Mouse (Mus musculus): ENCODE results near the gene Plod1. TPM values are rescaled to one million over a fixed set of nuclear protein-coding genes. Genes with fewer than 3 reads are reported as not detected.

The Plod1 gene
- 29.2 and 31.8 TPM in 2 replicates for polyA plus RNA-seq (2015; fragmentation: Nextera tagmentation; extraction: Ambion mirVana)

DNA sequence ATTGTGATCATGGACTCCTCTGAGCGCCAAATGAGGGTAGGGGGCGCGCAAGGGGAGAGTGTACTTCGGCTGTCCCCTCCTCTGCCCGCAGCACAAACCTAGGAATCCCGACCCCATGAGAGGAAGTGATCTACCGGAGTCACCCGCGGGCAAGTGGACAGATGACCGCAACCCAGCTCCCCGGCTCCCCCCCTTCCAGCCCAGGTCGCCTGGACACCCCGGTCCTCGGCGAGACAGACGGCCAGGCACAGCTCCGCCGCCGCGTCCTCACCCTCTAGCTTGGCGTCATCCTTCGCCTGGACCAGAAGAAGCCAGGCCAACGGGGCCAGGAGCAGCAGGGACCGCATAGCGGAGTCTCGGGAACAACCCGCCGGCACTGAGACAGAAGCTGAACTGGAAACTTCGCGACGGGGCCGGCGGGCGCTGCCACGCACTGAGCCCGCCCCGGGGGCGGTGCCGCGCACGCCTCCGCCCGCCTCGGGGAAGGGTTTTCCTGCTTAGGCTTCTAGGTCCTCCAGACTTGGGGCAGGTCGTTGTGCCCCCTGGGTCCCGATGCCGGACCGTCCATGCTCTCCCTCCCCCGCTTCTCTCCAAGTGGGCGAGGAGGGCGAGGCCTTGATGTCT lies at the start of gene Plod1:
Gene Plod1 (minus strand): TSS at position 437 of the 624 bp plus-strand sequence.
- no peaks in the 10 kb centered on the region for H3K36me3 ChIP-seq
- peak within 1 kb of the TSS; percentile 85 for H3K4me2 ChIP-seq
- H3K27me3 ChIP-seq (replicated peaks) = no peaks in the 10 kb centered on the region
- no peaks in the 10 kb centered on the region for H3K9me3 ChIP-seq (replicated peaks)
- peak; percentile 29; the same call in 1 of the 2 replicates for ATAC-seq (ENCODE audit: low FRiP score)
- peak within 1 kb of the TSS; percentile 69 for H3K27ac ChIP-seq (replicated peaks)
- H3K4me1 ChIP-seq = peaks cover 20% of the 10 kb centered on the region
- peak within 1 kb of the TSS; percentile 59 for H3K9ac ChIP-seq (replicated peaks)
- H3K4me3 ChIP-seq (replicated peaks) = peak within 1 kb of the TSS; percentile 53
- WGBS = under 1% methylated on average over 51 of the region's 51 CpGs

DNA sequence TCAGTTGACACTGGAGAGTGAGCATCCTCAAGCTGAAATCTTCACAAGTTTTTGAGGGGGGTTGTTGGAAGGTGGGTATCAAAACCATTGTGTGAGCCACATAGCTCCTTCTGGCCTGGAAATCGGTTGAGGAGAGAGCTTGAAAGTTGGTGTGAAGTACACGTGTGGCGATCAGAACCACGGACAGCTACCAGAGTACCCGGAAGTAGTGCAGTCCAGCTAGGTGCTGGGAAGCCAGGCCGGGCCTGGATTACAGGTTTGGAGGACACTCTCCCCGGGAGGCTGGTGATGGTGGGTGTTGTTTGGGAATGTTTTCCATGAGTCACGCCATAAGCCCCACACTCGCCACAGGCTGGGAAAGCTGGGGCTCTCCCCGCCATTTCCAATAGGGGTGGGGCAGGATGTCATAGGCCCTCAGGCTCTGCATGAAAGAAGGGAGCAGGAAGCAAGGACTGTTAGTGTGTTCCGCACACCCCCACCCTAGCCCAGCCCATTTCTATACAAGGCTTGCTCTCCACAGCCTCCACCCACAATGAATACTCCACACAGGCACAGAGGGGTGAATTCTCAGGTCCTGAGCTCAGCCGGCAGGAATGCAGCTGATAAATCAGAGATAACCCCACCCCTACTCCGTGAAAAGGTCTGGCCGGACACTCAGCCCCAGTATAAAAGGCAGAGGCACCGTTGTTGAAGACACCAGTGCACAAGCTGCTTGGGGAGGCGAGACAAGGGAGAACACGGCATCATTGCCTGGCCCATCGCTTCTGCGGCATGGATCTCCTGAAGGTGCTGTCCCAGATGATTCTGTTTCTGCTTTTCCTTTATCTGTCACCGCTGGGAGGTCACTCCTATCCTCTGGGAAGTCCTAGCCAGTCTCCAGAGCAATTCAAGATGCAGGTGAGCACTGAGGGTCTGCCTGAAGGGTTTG lies 48.9 kb upstream of the Plod1 start, which contains the start of gene Nppb:
Gene Nppb (plus strand): TSS at position 584 of the 928 bp plus-strand sequence.
- Histone ChIP-seq H3K4me3 (replicated peaks) (no peak within 1 kb of the TSS), H3K27me3 (replicated peaks) (no peaks in the 10 kb centered on the region), H3K36me3 (no peaks in the 10 kb centered on the region), H3K27ac (replicated peaks) (no peak within 1 kb of the TSS), H3K4me1 (no peaks in the 10 kb centered on the region), H3K9ac (replicated peaks) (no peak within 1 kb of the TSS), H3K4me2 (no peak within 1 kb of the TSS), H3K9me3 (replicated peaks) (no peaks in the 10 kb centered on the region)
- 38% methylated on average over 20 of the region's 20 CpGs for WGBS
- ATAC-seq (ENCODE audit: low FRiP score) = no peak

DNA sequence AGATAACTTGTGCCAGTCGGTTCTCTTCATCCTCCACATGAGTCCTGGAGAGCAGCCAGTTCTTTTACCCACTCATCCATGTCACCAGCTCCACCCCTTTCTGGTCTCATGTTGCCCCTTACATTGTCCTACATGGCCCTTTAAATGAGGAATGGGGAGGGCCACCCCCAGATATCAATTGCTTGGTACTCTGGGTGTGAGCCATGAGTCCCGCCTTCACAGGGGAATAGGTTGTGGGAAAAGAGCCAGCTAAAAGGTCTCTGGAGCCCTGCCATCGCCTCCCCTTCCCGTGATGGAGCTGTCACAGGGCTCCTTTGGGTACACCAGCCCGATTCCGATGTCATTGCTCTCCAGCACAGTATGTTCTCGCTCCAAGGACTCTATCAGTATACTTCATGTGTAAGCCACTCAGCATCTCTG lies 42.9 kb upstream of the Plod1 start:
- Histone ChIP-seq H3K36me3 (no peaks in the 10 kb centered on the region), H3K4me2 (no peak overlapping the region), H3K9me3 (replicated peaks) (no peaks in the 10 kb centered on the region), H3K27me3 (replicated peaks) (no peaks in the 10 kb centered on the region), H3K27ac (replicated peaks) (no peak overlapping the region), H3K9ac (replicated peaks) (no peak overlapping the region), H3K4me3 (replicated peaks) (no peak overlapping the region), H3K4me1 (no peaks in the 10 kb centered on the region)
- WGBS = 77% methylated on average over 7 of the region's 7 CpGs
- no peak for ATAC-seq (ENCODE audit: low FRiP score)

DNA sequence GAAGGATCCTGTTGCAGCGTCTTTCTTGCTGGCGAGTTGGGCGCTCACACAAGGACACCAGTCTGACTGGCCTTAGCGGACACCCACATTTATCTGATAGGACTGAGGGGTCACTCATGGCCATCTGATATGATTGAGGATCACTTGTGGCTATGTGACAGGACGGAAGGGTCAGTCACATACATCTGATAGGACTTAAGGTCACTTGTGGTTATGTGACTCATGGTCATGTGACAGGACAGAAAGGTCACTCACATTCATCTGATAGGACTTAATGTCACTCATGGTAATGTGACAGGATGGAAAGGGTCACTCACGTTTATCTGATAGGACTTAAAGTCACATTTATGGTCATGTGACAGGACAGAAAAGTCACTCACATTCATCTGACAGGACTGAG lies 41.8 kb upstream of the Plod1 start:
- Histone ChIP-seq H3K4me1 (no peaks in the 10 kb centered on the region), H3K36me3 (no peaks in the 10 kb centered on the region), H3K27me3 (replicated peaks) (no peaks in the 10 kb centered on the region), H3K27ac (replicated peaks) (no peak overlapping the region), H3K4me2 (no peak overlapping the region), H3K9ac (replicated peaks) (no peak overlapping the region), H3K4me3 (replicated peaks) (no peak overlapping the region), H3K9me3 (replicated peaks) (no peaks in the 10 kb centered on the region)
- WGBS = 94% methylated on average over 6 of the region's 6 CpGs
- no peak for ATAC-seq (ENCODE audit: low FRiP score)

DNA sequence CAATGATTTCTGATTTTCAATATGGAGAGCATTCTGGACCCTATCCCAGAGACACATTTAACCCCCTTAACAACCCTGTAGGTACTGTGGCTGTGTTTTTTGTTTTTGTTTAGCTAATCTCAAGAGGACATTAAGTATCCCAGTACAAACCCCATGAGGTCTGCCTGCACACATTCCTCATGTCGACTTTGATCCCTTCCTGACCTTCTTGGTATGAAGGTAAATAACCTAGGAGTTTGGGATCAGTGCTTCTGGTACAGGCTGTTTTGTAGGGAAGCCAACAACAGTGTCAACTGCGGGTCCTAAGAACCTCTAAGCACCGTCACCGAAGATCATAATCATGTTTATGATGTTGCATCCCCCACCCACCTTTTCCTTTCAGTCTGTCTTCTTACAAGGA lies 41.2 kb upstream of the Plod1 start:
- no peaks in the 10 kb centered on the region for H3K4me1 ChIP-seq
- H3K27me3 ChIP-seq (replicated peaks) = no peaks in the 10 kb centered on the region
- H3K4me3 ChIP-seq (replicated peaks) = no peak overlapping the region
- H3K9ac ChIP-seq (replicated peaks) = no peak overlapping the region
- no peak overlapping the region for H3K27ac ChIP-seq (replicated peaks)
- no peak for ATAC-seq (ENCODE audit: low FRiP score)
- no peaks in the 10 kb centered on the region for H3K9me3 ChIP-seq (replicated peaks)
- no peaks in the 10 kb centered on the region for H3K36me3 ChIP-seq
- no peak overlapping the region for H3K4me2 ChIP-seq
- WGBS = 75% methylated on average over 4 of the region's 4 CpGs

DNA sequence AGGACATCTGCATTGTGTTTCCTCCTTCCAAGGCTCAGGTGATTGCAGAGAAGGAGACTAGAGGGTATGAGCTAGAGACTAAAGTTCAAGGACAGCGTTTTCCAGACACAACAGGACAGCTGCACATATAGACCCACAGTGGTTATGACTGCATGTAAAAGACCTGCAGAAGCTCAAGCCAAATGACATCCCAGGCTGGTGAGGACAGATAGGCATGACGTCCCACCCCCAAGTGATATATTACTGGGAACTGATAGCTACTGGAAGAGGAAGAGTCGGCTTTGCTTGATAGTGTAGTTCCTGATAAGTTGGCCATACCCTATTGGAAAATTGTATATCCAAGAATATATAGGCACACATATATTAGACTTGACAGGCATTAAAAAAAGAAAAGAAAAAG lies 39.7 kb upstream of the Plod1 start:
- Histone ChIP-seq H3K27me3 (replicated peaks) (no peaks in the 10 kb centered on the region), H3K9ac (replicated peaks) (no peak overlapping the region), H3K27ac (replicated peaks) (no peak overlapping the region), H3K4me2 (no peak overlapping the region), H3K4me1 (no peaks in the 10 kb centered on the region), H3K36me3 (no peaks in the 10 kb centered on the region), H3K4me3 (replicated peaks) (no peak overlapping the region), H3K9me3 (replicated peaks) (no peaks in the 10 kb centered on the region)
- no peak for ATAC-seq (ENCODE audit: low FRiP score)
- 79% methylated on average over 3 of the region's 3 CpGs for WGBS

DNA sequence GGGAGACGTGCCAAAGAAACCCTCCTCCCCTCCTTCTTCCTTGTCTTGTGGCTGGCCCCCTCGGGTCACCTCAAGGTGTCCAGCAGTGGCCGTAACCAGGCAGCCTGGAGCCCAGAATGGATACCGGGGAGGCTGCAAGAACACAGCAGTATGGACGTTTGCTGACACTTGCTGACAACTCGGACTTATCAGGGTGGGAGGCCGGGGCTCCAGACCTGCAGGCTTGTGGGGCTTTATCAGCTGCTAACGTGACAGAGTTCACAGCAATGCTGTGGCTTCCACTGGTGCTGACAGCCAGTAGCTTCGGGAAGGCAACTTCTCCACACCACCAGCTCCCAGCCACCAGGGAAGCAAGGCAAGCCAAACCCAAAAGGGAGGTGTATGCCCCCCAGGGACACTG lies 32.8 kb upstream of the Plod1 start:
- Histone ChIP-seq H3K9ac (replicated peaks) (no peak overlapping the region), H3K4me3 (replicated peaks) (no peak overlapping the region), H3K27ac (replicated peaks) (no peak overlapping the region), H3K27me3 (replicated peaks) (no peaks in the 10 kb centered on the region), H3K4me1 (no peaks in the 10 kb centered on the region), H3K4me2 (no peak overlapping the region), H3K9me3 (replicated peaks) (no peaks in the 10 kb centered on the region), H3K36me3 (no peaks in the 10 kb centered on the region)
- 73% methylated on average over 9 of the region's 9 CpGs for WGBS
- ATAC-seq (ENCODE audit: low FRiP score) = no peak

DNA sequence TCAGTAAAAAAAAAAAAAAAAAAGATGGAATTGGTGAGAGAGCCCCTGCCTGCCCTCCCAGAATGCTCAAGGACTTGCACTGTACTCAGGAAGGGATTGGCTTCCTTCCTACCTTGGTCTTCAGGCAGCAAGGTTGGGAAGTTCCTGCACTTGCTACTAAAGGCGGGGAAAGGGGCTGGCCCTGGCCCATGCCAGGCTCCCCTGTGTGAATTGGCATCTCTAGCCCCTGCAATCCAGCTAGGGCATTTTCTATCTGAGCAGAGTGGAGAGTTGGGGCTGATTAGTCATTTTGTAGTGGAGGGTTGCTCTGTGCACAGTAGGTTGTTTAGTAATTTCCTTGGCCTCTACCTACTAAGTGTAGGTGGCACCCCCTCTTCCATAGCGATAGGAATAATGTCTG lies 32.2 kb upstream of the Plod1 start:
- H3K4me1 ChIP-seq = no peaks in the 10 kb centered on the region
- no peak for ATAC-seq (ENCODE audit: low FRiP score)
- no peaks in the 10 kb centered on the region for H3K27me3 ChIP-seq (replicated peaks)
- H3K36me3 ChIP-seq = no peaks in the 10 kb centered on the region
- H3K4me3 ChIP-seq (replicated peaks) = no peak overlapping the region
- H3K9me3 ChIP-seq (replicated peaks) = no peaks in the 10 kb centered on the region
- WGBS = 86% methylated on average over 2 of the region's 2 CpGs
- H3K27ac ChIP-seq (replicated peaks) = no peak overlapping the region
- no peak overlapping the region for H3K9ac ChIP-seq (replicated peaks)
- H3K4me2 ChIP-seq = no peak overlapping the region

DNA sequence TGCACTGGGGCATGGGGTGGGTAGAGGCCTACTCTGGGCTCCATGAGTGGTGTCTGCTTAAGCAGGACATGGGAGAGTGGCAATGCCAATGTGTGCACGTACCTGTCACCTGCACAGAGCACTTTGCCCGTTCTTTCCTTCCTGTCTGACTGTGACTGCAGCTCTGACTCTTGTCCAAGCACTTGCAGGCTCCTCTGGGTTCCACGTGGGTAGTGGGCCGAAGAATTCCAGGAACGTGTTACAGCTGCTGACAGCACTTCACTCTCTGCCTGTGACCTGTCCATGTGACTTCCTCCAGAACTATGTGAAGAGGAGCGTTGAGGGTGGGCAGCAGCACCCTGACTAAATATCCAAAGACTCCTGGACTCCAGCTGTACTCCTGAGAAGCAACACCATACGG lies 29.1 kb upstream of the Plod1 start:
- Histone ChIP-seq H3K4me3 (replicated peaks) (no peak overlapping the region), H3K27ac (replicated peaks) (no peak overlapping the region), H3K9ac (replicated peaks) (no peak overlapping the region), H3K36me3 (no peaks in the 10 kb centered on the region), H3K4me1 (no peaks in the 10 kb centered on the region), H3K9me3 (replicated peaks) (no peaks in the 10 kb centered on the region), H3K27me3 (replicated peaks) (no peaks in the 10 kb centered on the region; the same call in 1 of the 2 replicates), H3K4me2 (no peak overlapping the region)
- no peak for ATAC-seq (ENCODE audit: low FRiP score)
- WGBS = 87% methylated on average over 7 of the region's 7 CpGs

DNA sequence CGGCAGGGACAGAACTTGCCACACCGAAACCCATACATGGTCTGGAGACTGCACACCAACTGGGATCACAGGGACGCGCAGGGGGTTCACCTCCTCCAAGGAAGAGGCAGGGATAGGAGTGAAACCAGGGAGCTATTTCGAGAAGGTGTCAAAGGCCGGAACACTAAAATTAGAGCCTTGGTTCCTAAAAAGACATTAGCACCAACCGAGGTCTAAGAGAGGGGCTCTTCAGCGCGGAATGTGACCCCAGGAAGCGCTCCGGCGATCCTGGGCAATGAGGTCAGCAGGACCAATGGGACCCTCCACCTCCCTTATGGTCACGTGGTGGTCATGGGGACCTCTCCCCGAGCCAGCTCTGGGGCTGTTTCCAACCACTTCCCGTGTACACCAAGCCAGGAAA lies 27.1 kb upstream of the Plod1 start:
- H3K9me3 ChIP-seq (replicated peaks) = no peaks in the 10 kb centered on the region

DNA sequence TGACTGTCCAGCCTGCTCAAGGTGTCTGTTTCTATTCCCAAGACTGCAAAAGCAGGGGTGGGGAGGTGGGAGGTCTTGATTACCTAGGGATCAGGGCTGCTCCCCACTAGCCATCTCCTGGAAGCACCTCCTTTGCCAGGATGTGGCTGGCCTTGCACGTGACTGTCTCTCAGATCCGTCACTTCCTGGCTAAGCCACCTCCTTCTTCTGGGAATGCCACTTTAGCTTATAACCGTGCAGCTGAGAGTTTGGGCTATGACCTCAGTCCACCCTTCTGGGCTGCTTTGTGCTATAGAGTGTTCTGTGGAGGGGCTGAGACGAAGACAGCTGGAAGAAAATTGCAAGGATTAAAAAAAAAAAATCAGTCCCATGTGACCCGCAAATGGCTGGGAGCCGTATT lies 26.2 kb upstream of the Plod1 start:
- no peak overlapping the region for H3K9ac ChIP-seq (replicated peaks)
- no peak overlapping the region for H3K4me3 ChIP-seq (replicated peaks)
- no peaks in the 10 kb centered on the region for H3K36me3 ChIP-seq
- no peaks in the 10 kb centered on the region for H3K9me3 ChIP-seq (replicated peaks)
- no peak overlapping the region for H3K27ac ChIP-seq (replicated peaks)
- no peaks in the 10 kb centered on the region for H3K4me1 ChIP-seq
- H3K4me2 ChIP-seq = no peak overlapping the region
- no peak for ATAC-seq (ENCODE audit: low FRiP score)
- no peaks in the 10 kb centered on the region; the same call in 1 of the 2 replicates for H3K27me3 ChIP-seq (replicated peaks)
- WGBS = 57% methylated on average over 6 of the region's 6 CpGs

More for the DNA sequence above, 27.1 kb upstream of the Plod1 start:
- no peak overlapping the region for H3K4me2 ChIP-seq
- ATAC-seq (ENCODE audit: low FRiP score) = no peak
- H3K4me1 ChIP-seq = no peaks in the 10 kb centered on the region
- H3K4me3 ChIP-seq (replicated peaks) = no peak overlapping the region
- no peak overlapping the region for H3K27ac ChIP-seq (replicated peaks)
- 87% methylated on average over 15 of the region's 15 CpGs for WGBS
- no peak overlapping the region for H3K9ac ChIP-seq (replicated peaks)
- no peaks in the 10 kb centered on the region for H3K36me3 ChIP-seq
- no peaks in the 10 kb centered on the region; the same call in 1 of the 2 replicates for H3K27me3 ChIP-seq (replicated peaks)

Data from neural tube, embryonic 15.5 days (tissue).